Mouse (Mus musculus): ENCODE results near the gene Lsm14a. TPM values are rescaled to one million over a fixed set of nuclear protein-coding genes. Genes with fewer than 3 reads are reported as not detected.

The Lsm14a gene
- polyA plus RNA-seq, 1 experiment from 2014 or later, result 55.1 TPM

DNA sequence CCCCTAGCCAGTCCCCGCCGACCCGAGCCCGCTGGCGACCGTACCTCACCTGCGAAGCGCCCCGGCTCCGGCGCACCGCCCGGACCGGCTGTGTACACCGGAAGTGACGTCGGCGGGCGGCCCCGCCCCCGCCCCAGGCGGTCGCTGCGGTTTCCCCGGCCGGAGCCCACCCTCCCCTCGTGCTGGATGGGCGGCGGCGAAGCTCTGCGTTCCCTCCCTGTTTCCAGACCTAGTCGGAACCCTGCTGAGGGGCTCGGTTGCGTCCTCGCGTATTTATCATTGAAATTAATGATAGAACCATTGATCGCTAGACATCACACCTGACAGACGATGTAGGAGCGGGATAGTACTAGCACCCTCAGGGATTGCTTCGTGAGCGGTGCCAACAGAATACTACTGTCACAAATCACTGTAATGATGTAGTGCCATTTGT is 79.7 kb downstream of the Lsm14a start, which contains the start of gene 4931406P16Rik:
Gene 4931406P16Rik (minus strand): TSS at position 109 of the 433 bp plus-strand sequence.
- peak; percentile 88 for ATAC-seq
- Histone ChIP-seq H3K4me2 (ENCODE audit: low read length) (peak within 1 kb of the TSS; percentile 74), H3K36me3 (ENCODE audit: control insufficient read depth, insufficient read depth, low read length) (no peaks in the 10 kb centered on the region), H3K27ac (ENCODE audit: low read length) (peak within 1 kb of the TSS; percentile 90), H3K27me3 (ENCODE audit: control insufficient read depth, insufficient read depth, low read depth, low read length) (no peaks in the 10 kb centered on the region; the same call in 1 of the 2 replicates), H3K9ac (ENCODE audit: low read depth, low read length) (peak within 1 kb of the TSS; percentile 93), H3K4me1 (ENCODE audit: control insufficient read depth, insufficient read depth, low read length) (peaks cover 4% of the 10 kb centered on the region; the same call in 1 of the 2 replicates), H3K9me3 (replicated peaks; ENCODE audit: control insufficient read depth, low read length, poor library complexity, severe bottlenecking) (no peaks in the 10 kb centered on the region), H3K4me3 (ENCODE audit: low read depth, low read length) (peak within 1 kb of the TSS; percentile 88)
- under 1% methylated on average over 39 of the region's 41 CpGs for WGBS

DNA sequence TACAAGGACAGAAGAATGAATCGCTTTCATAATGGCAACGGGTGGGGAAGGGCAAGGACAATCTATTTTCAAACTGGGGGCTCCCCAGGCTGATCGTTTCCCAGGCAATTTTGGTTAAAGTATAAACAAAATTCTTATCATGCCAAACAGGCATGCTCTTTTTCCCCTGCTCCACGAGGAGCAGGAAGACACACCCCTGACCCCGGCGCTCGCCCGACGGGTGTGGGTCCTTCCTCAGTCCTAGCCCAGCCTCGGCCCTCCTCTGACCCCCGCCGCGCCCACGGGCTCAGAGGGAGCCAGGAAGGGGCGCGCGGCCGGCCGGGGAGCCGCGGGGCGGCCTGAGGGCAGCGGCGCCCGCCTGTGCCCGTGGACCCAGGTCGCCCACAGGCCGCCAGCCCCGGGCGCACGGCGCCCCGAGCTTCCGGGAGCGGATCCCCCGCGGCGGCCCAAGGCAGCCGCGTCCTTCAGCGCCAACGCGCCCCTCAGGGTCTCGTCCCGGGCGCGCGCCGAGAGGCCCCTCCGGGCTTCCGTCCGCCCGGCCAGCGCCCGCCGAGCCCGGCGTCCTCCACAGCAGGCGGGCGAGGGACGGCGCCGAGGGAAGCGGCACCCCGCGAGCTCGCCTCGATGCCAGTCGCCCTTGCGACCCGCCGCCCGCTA is 80.2 kb downstream of the Lsm14a start:
- peak overlapping the region; percentile 93 for H3K9ac ChIP-seq (ENCODE audit: low read depth, low read length)
- ATAC-seq, result peak; percentile 80
- under 1% methylated on average over 43 of the region's 73 CpGs for WGBS
- no peaks in the 10 kb centered on the region for H3K36me3 ChIP-seq (ENCODE audit: control insufficient read depth, insufficient read depth, low read length)
- no peaks in the 10 kb centered on the region for H3K27me3 ChIP-seq (ENCODE audit: control insufficient read depth, insufficient read depth, low read depth, low read length)
- no peaks in the 10 kb centered on the region for H3K9me3 ChIP-seq (replicated peaks; ENCODE audit: control insufficient read depth, low read length, poor library complexity, severe bottlenecking)
- peak overlapping the region; percentile 90 for H3K27ac ChIP-seq (ENCODE audit: low read length)
- H3K4me1 ChIP-seq (ENCODE audit: control insufficient read depth, insufficient read depth, low read length), result peaks cover 4% of the 10 kb centered on the region; the same call in 1 of the 2 replicates
- H3K4me2 ChIP-seq (ENCODE audit: low read length), result peak overlapping the region; percentile 74
- H3K4me3 ChIP-seq (ENCODE audit: low read depth, low read length), result peak overlapping the region; percentile 88

DNA sequence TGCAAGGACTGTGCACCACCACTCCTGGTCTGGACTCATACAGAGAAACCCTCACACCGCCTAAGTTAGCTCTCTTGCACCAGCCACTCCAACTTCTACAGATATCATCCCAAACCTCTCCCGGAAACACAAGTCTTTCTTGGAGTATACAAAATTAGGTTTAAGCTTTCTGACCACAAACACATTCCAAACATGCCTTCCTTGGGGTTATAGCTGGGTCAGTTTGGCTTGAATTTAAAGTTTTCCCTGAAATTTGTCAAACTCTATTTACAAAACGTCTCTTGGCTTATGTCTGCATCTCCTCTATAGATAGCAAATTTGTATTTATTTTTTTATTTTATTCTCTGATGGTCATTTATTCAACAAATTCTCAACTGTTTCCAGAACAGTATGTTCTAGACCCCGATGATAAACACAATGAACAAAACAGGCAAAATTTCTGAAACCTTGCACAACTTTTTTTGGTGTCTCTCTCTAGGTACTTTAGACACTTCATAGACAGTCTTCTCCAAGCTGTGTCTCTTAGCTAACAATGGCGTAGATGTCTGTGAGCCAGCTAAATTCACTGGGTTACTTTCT is 83.8 kb downstream of the Lsm14a start:
- Histone ChIP-seq H3K27me3 (ENCODE audit: control insufficient read depth, insufficient read depth, low read depth, low read length) (no peaks in the 10 kb centered on the region), H3K9me3 (replicated peaks; ENCODE audit: control insufficient read depth, low read length, poor library complexity, severe bottlenecking) (no peaks in the 10 kb centered on the region), H3K4me3 (ENCODE audit: low read depth, low read length) (no peak overlapping the region), H3K4me1 (ENCODE audit: control insufficient read depth, insufficient read depth, low read length) (peaks cover 4% of the 10 kb centered on the region; the same call in 1 of the 2 replicates), H3K4me2 (ENCODE audit: low read length) (no peak overlapping the region), H3K36me3 (ENCODE audit: control insufficient read depth, insufficient read depth, low read length) (no peaks in the 10 kb centered on the region), H3K9ac (ENCODE audit: low read depth, low read length) (no peak overlapping the region), H3K27ac (ENCODE audit: low read length) (no peak overlapping the region)
- 95% methylated on average over 5 of the region's 5 CpGs for WGBS
- ATAC-seq, result no peak

DNA sequence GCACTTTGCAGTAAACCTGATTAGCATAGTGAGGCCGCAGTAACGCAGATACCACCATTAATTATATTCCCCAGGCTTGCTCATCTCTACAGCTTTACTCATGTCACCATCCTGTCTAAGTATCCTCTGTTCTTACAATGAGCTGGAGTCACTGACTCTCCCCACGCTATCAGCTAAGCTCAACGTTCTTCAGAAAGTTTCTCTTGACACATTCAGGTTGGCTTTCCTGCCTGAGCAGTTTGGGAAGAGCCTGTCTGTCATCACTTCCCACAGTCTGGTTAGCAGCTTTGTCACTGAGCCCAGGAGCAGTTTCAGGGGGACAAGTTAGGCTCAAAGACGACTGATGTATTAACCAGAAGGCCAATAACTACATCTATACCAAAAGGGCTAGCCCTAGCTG is 84.5 kb downstream of the Lsm14a start:
- peaks cover 4% of the 10 kb centered on the region; the same call in 1 of the 2 replicates for H3K4me1 ChIP-seq (ENCODE audit: control insufficient read depth, insufficient read depth, low read length)
- no peaks in the 10 kb centered on the region for H3K36me3 ChIP-seq (ENCODE audit: control insufficient read depth, insufficient read depth, low read length)
- H3K27me3 ChIP-seq (ENCODE audit: control insufficient read depth, insufficient read depth, low read depth, low read length), result no peaks in the 10 kb centered on the region
- 74% methylated on average over 5 of the region's 5 CpGs for WGBS
- no peak overlapping the region for H3K9ac ChIP-seq (ENCODE audit: low read depth, low read length)
- no peak overlapping the region for H3K4me3 ChIP-seq (ENCODE audit: low read depth, low read length)
- ATAC-seq, result no peak
- no peak overlapping the region for H3K27ac ChIP-seq (ENCODE audit: low read length)
- no peaks in the 10 kb centered on the region for H3K9me3 ChIP-seq (replicated peaks; ENCODE audit: control insufficient read depth, low read length, poor library complexity, severe bottlenecking)
- no peak overlapping the region for H3K4me2 ChIP-seq (ENCODE audit: low read length)

DNA sequence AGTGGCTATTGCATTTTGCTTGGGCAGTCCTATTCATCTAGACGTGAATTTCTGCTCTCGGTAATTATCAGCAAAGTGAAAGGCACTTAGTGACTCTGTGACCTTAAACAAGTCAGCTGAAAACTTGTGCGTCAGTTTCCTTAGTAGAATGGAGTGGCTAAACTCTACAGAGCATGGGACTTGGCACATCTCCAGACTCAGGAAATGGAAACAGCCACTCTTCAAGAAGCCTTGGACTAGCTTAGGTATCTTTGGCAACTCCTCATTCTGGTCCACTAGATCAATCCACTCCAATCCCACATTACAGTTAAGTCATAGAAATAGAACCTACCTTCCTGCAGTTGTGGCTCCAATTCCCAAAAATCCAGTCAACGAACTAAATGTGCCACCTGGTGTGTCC is 87.7 kb downstream of the Lsm14a start:
- ATAC-seq, result no peak
- H3K9me3 ChIP-seq (replicated peaks; ENCODE audit: control insufficient read depth, low read length, poor library complexity, severe bottlenecking), result no peaks in the 10 kb centered on the region
- 65% methylated on average over 4 of the region's 4 CpGs for WGBS
- no peaks in the 10 kb centered on the region for H3K4me1 ChIP-seq (ENCODE audit: control insufficient read depth, insufficient read depth, low read length)
- H3K9ac ChIP-seq (ENCODE audit: low read depth, low read length), result no peak overlapping the region
- H3K27me3 ChIP-seq (ENCODE audit: control insufficient read depth, insufficient read depth, low read depth, low read length), result no peaks in the 10 kb centered on the region
- H3K4me2 ChIP-seq (ENCODE audit: low read length), result no peak overlapping the region
- no peak overlapping the region for H3K4me3 ChIP-seq (ENCODE audit: low read depth, low read length)
- H3K36me3 ChIP-seq (ENCODE audit: control insufficient read depth, insufficient read depth, low read length), result no peaks in the 10 kb centered on the region
- no peak overlapping the region for H3K27ac ChIP-seq (ENCODE audit: low read length)

DNA sequence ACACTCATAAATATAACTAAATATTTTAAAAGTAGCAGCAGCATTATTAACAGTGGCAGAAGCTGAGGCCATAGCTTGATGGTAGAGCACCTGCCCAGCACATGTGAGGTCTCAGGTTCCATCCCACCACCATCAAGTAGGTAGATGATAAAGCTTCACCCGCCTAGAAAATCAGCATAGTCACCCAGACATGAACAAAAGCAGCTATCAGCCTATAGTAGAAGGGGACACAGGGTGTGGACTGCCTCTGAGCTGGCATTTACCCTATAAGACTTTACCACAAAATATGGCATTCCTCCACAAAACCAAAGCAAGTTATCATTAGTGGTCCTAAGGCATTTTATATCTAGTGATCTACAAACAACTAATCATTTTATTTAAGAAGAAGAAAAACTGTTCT is 90.5 kb downstream of the Lsm14a start:
- Histone ChIP-seq H3K4me2 (ENCODE audit: low read length) (no peak overlapping the region), H3K36me3 (ENCODE audit: control insufficient read depth, insufficient read depth, low read length) (no peaks in the 10 kb centered on the region), H3K27me3 (ENCODE audit: control insufficient read depth, insufficient read depth, low read depth, low read length) (no peaks in the 10 kb centered on the region), H3K27ac (ENCODE audit: low read length) (no peak overlapping the region), H3K9me3 (replicated peaks; ENCODE audit: control insufficient read depth, low read length, poor library complexity, severe bottlenecking) (no peaks in the 10 kb centered on the region), H3K9ac (ENCODE audit: low read depth, low read length) (no peak overlapping the region), H3K4me3 (ENCODE audit: low read depth, low read length) (no peak overlapping the region), H3K4me1 (ENCODE audit: control insufficient read depth, insufficient read depth, low read length) (no peaks in the 10 kb centered on the region)
- no peak for ATAC-seq
- 90% methylated on average over 1 of the region's 1 CpGs for WGBS

DNA sequence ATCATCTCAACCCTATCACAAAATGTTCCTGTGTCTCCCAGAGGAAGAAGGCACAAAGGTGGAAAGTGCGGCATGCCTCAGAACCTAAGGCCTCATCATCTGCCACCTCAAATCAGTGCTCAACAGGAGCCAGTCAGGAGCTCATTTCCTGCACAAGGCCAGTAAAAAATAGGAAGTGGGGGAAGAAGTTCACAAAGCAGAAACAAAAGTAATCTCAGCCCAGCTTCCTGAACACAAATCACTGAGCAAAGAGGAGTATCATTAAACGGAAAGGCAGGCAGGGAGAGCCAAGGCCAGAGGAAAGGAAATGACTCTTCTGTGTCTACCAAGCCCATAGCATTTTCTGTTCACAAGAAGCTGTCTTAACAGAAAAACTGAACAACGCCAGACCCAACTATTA is 91.2 kb downstream of the Lsm14a start:
- H3K27ac ChIP-seq (ENCODE audit: low read length), result no peak overlapping the region
- no peaks in the 10 kb centered on the region for H3K4me1 ChIP-seq (ENCODE audit: control insufficient read depth, insufficient read depth, low read length)
- no peak overlapping the region for H3K9ac ChIP-seq (ENCODE audit: low read depth, low read length)
- H3K36me3 ChIP-seq (ENCODE audit: control insufficient read depth, insufficient read depth, low read length), result no peaks in the 10 kb centered on the region
- 93% methylated on average over 3 of the region's 3 CpGs for WGBS
- ATAC-seq, result no peak
- no peaks in the 10 kb centered on the region for H3K9me3 ChIP-seq (replicated peaks; ENCODE audit: control insufficient read depth, low read length, poor library complexity, severe bottlenecking)
- no peak overlapping the region for H3K4me3 ChIP-seq (ENCODE audit: low read depth, low read length)
- no peaks in the 10 kb centered on the region for H3K27me3 ChIP-seq (ENCODE audit: control insufficient read depth, insufficient read depth, low read depth, low read length)
- no peak overlapping the region for H3K4me2 ChIP-seq (ENCODE audit: low read length)

DNA sequence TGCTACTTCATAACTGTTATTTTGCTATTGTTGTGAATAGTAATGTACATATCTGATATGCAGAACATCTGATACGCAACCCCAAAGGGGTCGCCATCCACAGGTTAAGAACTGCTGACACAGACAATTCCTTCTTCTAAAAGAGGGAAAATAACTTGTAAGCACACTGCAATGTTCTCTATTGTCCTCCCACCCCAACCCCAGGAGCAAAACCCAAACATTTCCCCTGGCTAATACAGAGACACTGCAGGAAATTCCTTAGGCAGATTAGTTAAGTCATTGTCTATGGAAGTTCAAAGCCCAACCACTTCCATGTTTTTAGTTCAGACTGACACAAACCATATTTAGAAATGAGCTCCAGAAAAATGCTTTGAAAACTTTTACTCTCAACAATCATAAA is 94.3 kb downstream of the Lsm14a start:
- no peak overlapping the region for H3K4me3 ChIP-seq (ENCODE audit: low read depth, low read length)
- H3K27me3 ChIP-seq (ENCODE audit: control insufficient read depth, insufficient read depth, low read depth, low read length), result no peaks in the 10 kb centered on the region
- no peaks in the 10 kb centered on the region for H3K4me1 ChIP-seq (ENCODE audit: control insufficient read depth, insufficient read depth, low read length)
- no peak overlapping the region for H3K9ac ChIP-seq (ENCODE audit: low read depth, low read length)
- peaks cover 2% of the 10 kb centered on the region; the same call in 1 of the 2 replicates for H3K36me3 ChIP-seq (ENCODE audit: control insufficient read depth, insufficient read depth, low read length)
- 71% methylated on average over 2 of the region's 2 CpGs for WGBS
- no peak overlapping the region for H3K27ac ChIP-seq (ENCODE audit: low read length)
- H3K9me3 ChIP-seq (replicated peaks; ENCODE audit: control insufficient read depth, low read length, poor library complexity, severe bottlenecking), result no peaks in the 10 kb centered on the region
- no peak for ATAC-seq
- H3K4me2 ChIP-seq (ENCODE audit: low read length), result no peak overlapping the region

DNA sequence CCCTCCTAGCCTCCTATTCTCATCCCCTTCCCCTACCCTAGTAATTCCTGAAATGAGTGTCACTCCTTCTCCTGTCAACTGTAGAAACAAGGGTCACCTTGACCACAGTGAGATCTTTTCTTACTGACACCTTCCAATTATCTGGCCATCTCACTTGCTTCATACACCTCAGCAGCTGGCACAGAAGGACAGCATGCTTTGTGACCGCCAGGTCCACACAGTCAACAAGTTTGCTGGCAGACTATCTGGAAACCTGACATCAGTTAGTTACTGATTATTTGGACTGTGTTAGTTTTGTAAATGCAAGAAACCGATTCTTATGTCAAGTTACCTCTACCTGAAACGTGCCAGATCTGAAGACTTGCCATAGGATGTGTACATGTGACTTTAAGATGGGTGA is 97.0 kb downstream of the Lsm14a start:
- no peak overlapping the region for H3K27ac ChIP-seq (ENCODE audit: low read length)
- H3K4me2 ChIP-seq (ENCODE audit: low read length), result no peak overlapping the region
- H3K36me3 ChIP-seq (ENCODE audit: control insufficient read depth, insufficient read depth, low read length), result peaks cover 2% of the 10 kb centered on the region; the same call in 1 of the 2 replicates
- H3K9me3 ChIP-seq (replicated peaks; ENCODE audit: control insufficient read depth, low read length, poor library complexity, severe bottlenecking), result no peaks in the 10 kb centered on the region
- no peak overlapping the region for H3K4me3 ChIP-seq (ENCODE audit: low read depth, low read length)
- no peak overlapping the region for H3K9ac ChIP-seq (ENCODE audit: low read depth, low read length)
- H3K27me3 ChIP-seq (ENCODE audit: control insufficient read depth, insufficient read depth, low read depth, low read length), result no peaks in the 10 kb centered on the region
- H3K4me1 ChIP-seq (ENCODE audit: control insufficient read depth, insufficient read depth, low read length), result no peaks in the 10 kb centered on the region
- WGBS, result 91% methylated on average over 3 of the region's 3 CpGs
- no peak for ATAC-seq

All from midbrain, embryonic 16.5 days (tissue).